9 mouse cellular contexts compared by ENCODE assay signal in genomic region chr12:109437559-109438350, GRCm38 (mm10). TPM values are rescaled to one million over a fixed set of nuclear protein-coding genes. Genes with fewer than 3 reads are reported as not detected.
DNase-seq lines count a peak whose midpoint lies in the region; ATAC-seq and TF ChIP-seq lines count a peak whose summit lies in the region.
"Had no signal": no experiment of that assay in that cellular context is flagged by ENCODE, and none has a peak within 500 bp of the region (broad histone marks: within the 10 kb centered on the region; RNA-seq: fewer than 3 reads in every experiment).

No protein-coding gene starts in this region.

- DNase-seq in T-cell, adult 2 months (ENCODE audit: low spot score) = peak; percentile 86
- DNase-seq in cerebellum, postnatal 10 days = peak; percentile 83
- DNase-seq in gastrocnemius, adult 2 months = peak; percentile 89
- peak; percentile 69 to 76 for DNase-seq in left cerebral cortex, postnatal 25 days (ENCODE audit: low spot score in 2 of 2)
- DNase-seq in right cerebral cortex, postnatal 36 days (ENCODE audit: low spot score in 2 of 2) = peak; percentile 51 to 62
- peak; percentile 69 to 79 for DNase-seq in urinary bladder, postnatal 36 days (ENCODE audit: low spot score in 2 of 2)

- peaks cover 46% of the 10 kb centered on the region for H3K4me1 ChIP-seq in hindbrain, embryonic 15.5 days (replicated peaks)

- H3K27me3 ChIP-seq in hindbrain, embryonic 15.5 days = peaks cover 34% of the 10 kb centered on the region

- H3K36me3 ChIP-seq in hindbrain, embryonic 15.5 days = no peaks in the 10 kb centered on the region

- 9% methylated on average over 23 of the region's 25 CpGs for WGBS in hindbrain, embryonic 15.5 days

- peak overlapping the region; percentile 60 for H3K4me3 ChIP-seq in gastrocnemius, adult 2 months
- no peak overlapping the region for H3K4me3 ChIP-seq in hindbrain, embryonic 15.5 days

- ATAC-seq in hindbrain, embryonic 15.5 days (ENCODE audit: low FRiP score, low read depth) = no peak
- peak; percentile 83 for ATAC-seq in megakaryocyte-erythroid progenitor cell, adult 5-6 weeks (replicated peaks; ENCODE audit: low FRiP score, low TSS enrichment, poor library complexity, severe bottlenecking)

- H3K27ac ChIP-seq in gastrocnemius, adult 2 months = no peak overlapping the region
- H3K27ac ChIP-seq in hindbrain, embryonic 15.5 days (replicated peaks) = no peak overlapping the region
- H3K27ac ChIP-seq: macrophage had no signal

- intact Hi-C loops in gastrocnemius, adult 2 months (cut with DNase I) = loop anchor here (1.0 to 5.0 kb wide), 4 partner anchors 65 to 935 kb away; no protein-coding TSS in a partner anchor
- intact Hi-C loops in left cerebral cortex, postnatal 25 days (cut with DNase I) = loop anchor here (2.0 to 10.0 kb wide), 5 partner anchors 105 to 960 kb away; no protein-coding TSS in a partner anchor

- no peaks in the 10 kb centered on the region for H3K9me3 ChIP-seq in hindbrain, embryonic 15.5 days

- H3K9ac ChIP-seq in hindbrain, embryonic 15.5 days = no peak overlapping the region

- peak; percentile 96; the same call in 1 of the 2 replicates for TF ChIP-seq CTCF in gastrocnemius, adult 2 months (IDR thresholded peaks at IDR 0.05)

- H3K4me2 ChIP-seq in hindbrain, embryonic 15.5 days = peak overlapping the region; percentile 39

RNA-seq across cellular contexts. Expression of gene Dlk1, which starts 14.9 kb away (rescaled TPM):
- total RNA-seq in gastrocnemius, adult 2 months (2021) = 1 to 10 TPM in 1 of 2 experiments, under 1 TPM in 1; 0.45 to 1.7 TPM
- polyA plus RNA-seq in hindbrain, embryonic 15.5 days (2015; fragmentation: Nextera tagmentation; extraction: Ambion mirVana) = 56.8 and 61.4 TPM in 2 replicates
- total RNA-seq in left cerebral cortex, postnatal 25 days (2021) = 10 to 100 TPM in 1 of 2 experiments, 1 to 10 TPM in 1; 5.7 to 13.4 TPM
- total RNA-seq in megakaryocyte-erythroid progenitor cell, adult 5-6 weeks (2014; fragmentation: Nextera tagmentation) = not detected in 2 replicates
- total RNA-seq in megakaryocyte-erythroid progenitor cell, adult 5-6 weeks (2017) = not detected in 2 replicates
- polyA plus RNA-seq: macrophage had no signal
